In the genomic region with DNA sequence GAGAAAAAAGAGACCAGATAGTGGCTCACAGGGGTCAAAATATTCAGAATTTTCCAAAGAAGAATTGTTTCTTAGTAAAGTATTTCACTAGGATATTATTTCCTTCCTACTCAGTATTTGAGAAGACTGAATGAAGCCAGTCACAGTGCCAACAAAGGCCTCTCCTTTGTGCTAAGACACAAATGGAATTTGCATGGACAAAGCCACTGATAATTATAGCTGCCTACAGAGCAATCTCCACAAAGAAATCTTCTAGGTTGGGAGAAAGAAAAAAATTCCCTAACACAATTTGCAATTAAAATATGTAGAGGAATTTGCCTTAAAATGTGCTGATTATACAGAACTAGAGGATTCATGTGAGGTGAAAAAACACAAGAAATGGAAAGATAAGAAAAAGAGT, we compare ENCODE assay signal across 23 mouse cellular contexts. TPM values are rescaled to one million over a fixed set of nuclear protein-coding genes. Genes with fewer than 3 reads are reported as not detected.
"Had no signal": no experiment of that assay in that cellular context is flagged by ENCODE, and none has a peak within 500 bp of the region (broad histone marks: within the 10 kb centered on the region; RNA-seq: fewer than 3 reads in every experiment).

No protein-coding gene starts in this region.

- H3K4me2 ChIP-seq: limb, embryonic 15.5 days; liver, embryonic 12.5 days; lung, embryonic 14.5 days; neural tube, embryonic 12.5 days had no signal

- H3K4me1 ChIP-seq: limb, embryonic 15.5 days; liver, embryonic 12.5 days; neural tube, embryonic 12.5 days had no signal

- ATAC-seq: liver, embryonic 12.5 days had no signal

- H3K9ac ChIP-seq: limb, embryonic 15.5 days; liver, embryonic 12.5 days; lung, embryonic 14.5 days; neural tube, embryonic 12.5 days had no signal

- H3K27ac ChIP-seq: left cerebral cortex, adult 2 months; limb, embryonic 15.5 days; liver, embryonic 12.5 days; neural tube, embryonic 12.5 days had no signal

- H3K9me3 ChIP-seq: limb, embryonic 15.5 days; liver, embryonic 12.5 days; neural tube, embryonic 12.5 days had no signal

- H3K27me3 ChIP-seq: limb, embryonic 15.5 days; liver, embryonic 12.5 days; neural tube, embryonic 12.5 days had no signal

- H3K4me3 ChIP-seq: left cerebral cortex, adult 2 months; limb, embryonic 15.5 days; liver, embryonic 12.5 days; neural tube, embryonic 12.5 days had no signal

- DNase-seq: kidney, adult 9 months; kidney, postnatal 10 days; kidney, postnatal 4 days; lung, embryonic 14.5 days; lung, postnatal 10 days; lung, postnatal 4 days; midbrain, embryonic 14.5 days; retina, postnatal 1 day; right cerebral cortex, postnatal 4 days; spleen, adult 18-20 months; thymus, adult 18-20 months; thymus, postnatal 14 days had no signal

RNA-seq across cellular contexts. Expression of a gene that starts 45.3 kb away (rescaled TPM):
- total RNA-seq: layer of hippocampus, postnatal 25 days; left cerebral cortex, adult 2 months; left cerebral cortex, postnatal 25 days; megakaryocyte, adult 5-6 weeks; monocyte, adult 5-6 weeks had no signal
- polyA plus RNA-seq: limb, embryonic 11.5 days; limb, embryonic 15.5 days; liver, embryonic 12.5 days; liver, embryonic 16.5 days; lung, embryonic 14.5 days; midbrain, embryonic 14.5 days; neural tube, embryonic 12.5 days; stomach, embryonic 14.5 days had no signal
